Mouse (Mus musculus): Measurements from ENCODE around the gene Ormdl1.

- TF ChIP-seq POLR2A (IDR thresholded peaks at IDR 0.05; ENCODE audit: control insufficient read depth, low read depth, low read length) (no peak), CTCF (IDR thresholded peaks at IDR 0.05; ENCODE audit: control insufficient read depth, insufficient read depth, insufficient replicate concordance, low read depth, low read length) (no peak)
Measured at GRCm38 (mm10) chr1:53269901-53270300, 27.0 kb upstream of the Ormdl1 start.
